Mouse (Mus musculus) cerebellum, postnatal 10 days (tissue): ENCODE results near the gene Myh10.

ENCODE experiments used
- DNase-seq, 2 experiments: peaks; one replicate each; pipeline ENCODE4 v3.0.0; 2021; ENCODE audit warnings: mixed read lengths in 2 of 2

Myh10 gene

GRCm38 (mm10) chr11:68864544-68865189, 173.3 kb downstream of the Myh10 start:
- DNase-seq = peak; percentile 17 to 23
